Mouse (Mus musculus) bone marrow, adult 2 months (tissue): ENCODE results near the gene Ccdc89.

Source experiments
- CTCF ChIP-seq: fragments of 200-500 bp; IDR thresholded peaks from 2 replicates; pipeline ENCODE4 v1.5.1; 2011; ENCODE audit warnings: low read length, control low read depth; ENCODE audit not compliant: control insufficient read depth, insufficient read depth
- POLR2A ChIP-seq: fragments of 200-500 bp; IDR thresholded peaks from 2 replicates; pipeline ENCODE4 v1.6.1; 2011; ENCODE audit warnings: low read depth, mild to moderate bottlenecking, control low read depth, low read length, borderline replicate concordance; ENCODE audit not compliant: control insufficient read depth

GRCm38 (mm10) chr7:90384411-90384810 is 42.0 kb upstream of the Ccdc89 start:
- TF ChIP-seq POLR2A, result no peak
- no peak for TF ChIP-seq CTCF
